Mouse (Mus musculus) R1 (cell line): ENCODE data around the gene Olfr846.

Experiments
- DNase-seq: peaks from one replicate; pipeline ENCODE4 v3.0.0-alpha.2; 2018; ENCODE audit warnings: low read depth, low spot score

Gene Olfr846

GRCm38 (mm10) chr9:19363905-19364304 lies at the start of gene Olfr846:
Olfr846 (minus strand) TSS chr9:19364005.
- no peak for DNase-seq

GRCm38 (mm10) chr9:19378569-19378968 lies 14.8 kb upstream of the Olfr846 start, which contains the start of gene Olfr847:
Olfr847 (minus strand) TSS chr9:19378669.
- no peak for DNase-seq

- no peak for DNase-seq
Observed at GRCm38 (mm10) chr9:19336157-19336556, 27.6 kb downstream of the Olfr846 start, which contains the start of gene Olfr845. Olfr845 (plus strand) TSS chr9:19336457.

- DNase-seq: no peak
Observed at GRCm38 (mm10) chr9:19316047-19316446, 47.8 kb downstream of the Olfr846 start, which contains the start of gene Olfr844. Olfr844 (plus strand) TSS chr9:19316347.
